In the genomic region with DNA sequence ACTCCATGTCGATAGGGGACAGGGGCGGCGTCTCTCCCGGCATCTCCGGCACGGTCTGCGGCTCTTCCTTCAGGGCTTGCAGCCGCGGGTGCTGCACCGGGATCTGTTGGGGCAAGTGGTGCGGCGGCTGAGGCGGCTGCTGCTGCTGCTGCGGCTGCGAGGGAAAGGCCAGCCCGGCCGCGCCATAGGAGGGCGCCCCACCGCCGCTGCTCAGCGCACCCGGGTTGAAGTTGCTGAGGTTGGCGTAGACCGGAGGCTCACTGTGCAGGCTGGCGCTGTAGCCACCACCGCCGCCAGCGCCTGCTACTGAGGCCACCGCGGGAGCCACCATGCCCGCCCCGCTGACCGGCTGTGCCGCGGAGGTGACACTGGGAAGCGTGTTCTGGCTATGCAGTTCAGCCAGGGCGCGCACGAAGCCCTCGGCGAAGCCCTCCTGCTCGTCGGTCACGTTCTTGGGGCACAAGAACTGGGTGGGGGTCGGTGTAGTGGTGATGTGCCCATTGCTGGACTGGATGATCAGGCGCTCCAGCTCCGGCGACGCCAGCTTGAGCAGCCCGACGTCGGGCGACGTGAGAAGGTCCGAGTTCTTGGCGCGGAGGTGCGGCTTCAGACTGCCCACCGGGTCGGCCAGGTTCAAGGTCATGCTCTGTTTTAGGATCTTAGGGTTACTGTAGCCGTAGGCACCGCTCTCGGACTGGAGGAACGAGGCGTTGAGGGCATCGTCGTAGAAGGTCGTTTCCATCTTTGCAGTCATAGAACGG, we compare ENCODE assay signal across 7 mouse cellular contexts. TPM values are rescaled to one million over a fixed set of nuclear protein-coding genes. Genes with fewer than 3 reads are reported as not detected.
DNase-seq lines count a peak whose midpoint lies in the region; ATAC-seq lines count a peak whose summit lies in the region.

No protein-coding gene starts in this region.

- DNase-seq in adrenal gland, adult 8-10 months: peak; percentile 59
- peak; percentile 82 for DNase-seq in heart, embryonic 10.5 days (ENCODE audit: low spot score)
- DNase-seq in spleen, postnatal 14 days (ENCODE audit: low spot score in 2 of 2): peak; percentile 52 to 66

- no peaks in the 10 kb centered on the region for H3K27me3 ChIP-seq in embryonic facial prominence, embryonic 12.5 days
- H3K27me3 ChIP-seq in heart, embryonic 10.5 days (ENCODE audit: insufficient read depth, poor library complexity, severe bottlenecking): no peaks in the 10 kb centered on the region
- H3K27me3 ChIP-seq in kidney, embryonic 15.5 days: no peaks in the 10 kb centered on the region
- H3K27me3 ChIP-seq in limb, embryonic 15.5 days: no peaks in the 10 kb centered on the region
- no peaks in the 10 kb centered on the region for H3K27me3 ChIP-seq in midbrain, embryonic 16.5 days (ENCODE audit: control insufficient read depth, insufficient read depth, low read depth, low read length)

- H3K9me3 ChIP-seq in embryonic facial prominence, embryonic 12.5 days: no peaks in the 10 kb centered on the region
- no peaks in the 10 kb centered on the region for H3K9me3 ChIP-seq in heart, embryonic 10.5 days
- no peaks in the 10 kb centered on the region for H3K9me3 ChIP-seq in kidney, embryonic 15.5 days (replicated peaks)
- H3K9me3 ChIP-seq in limb, embryonic 15.5 days: no peaks in the 10 kb centered on the region
- no peaks in the 10 kb centered on the region for H3K9me3 ChIP-seq in midbrain, embryonic 16.5 days (replicated peaks; ENCODE audit: control insufficient read depth, low read length, poor library complexity, severe bottlenecking)

- peak overlapping the region; percentile 86 for H3K9ac ChIP-seq in embryonic facial prominence, embryonic 12.5 days
- peak overlapping the region; percentile 92 for H3K9ac ChIP-seq in kidney, embryonic 15.5 days
- peak overlapping the region; percentile 83 for H3K9ac ChIP-seq in limb, embryonic 15.5 days
- H3K9ac ChIP-seq in midbrain, embryonic 16.5 days (ENCODE audit: low read depth, low read length): peak overlapping the region; percentile 87

- ATAC-seq in embryonic facial prominence, embryonic 12.5 days (ENCODE audit: insufficient number of reproducible peaks, insufficient read depth, low FRiP score, low TSS enrichment): no peak
- peak; percentile 16 for ATAC-seq in kidney, embryonic 15.5 days (replicated peaks; ENCODE audit: low FRiP score)
- no peak for ATAC-seq in limb, embryonic 15.5 days (ENCODE audit: insufficient number of reproducible peaks, low FRiP score, low TSS enrichment, low read depth)
- peak; percentile 10; the same call in 1 of the 2 replicates for ATAC-seq in midbrain, embryonic 16.5 days

- H3K27ac ChIP-seq in embryonic facial prominence, embryonic 12.5 days: peak overlapping the region; percentile 99
- peak overlapping the region; percentile 97 for H3K27ac ChIP-seq in heart, embryonic 10.5 days
- peak overlapping the region; percentile 99 for H3K27ac ChIP-seq in kidney, embryonic 15.5 days
- peak overlapping the region; percentile 96 for H3K27ac ChIP-seq in limb, embryonic 15.5 days
- peak overlapping the region; percentile 95 for H3K27ac ChIP-seq in midbrain, embryonic 16.5 days (ENCODE audit: low read length)

- H3K36me3 ChIP-seq in embryonic facial prominence, embryonic 12.5 days: no peaks in the 10 kb centered on the region
- H3K36me3 ChIP-seq in heart, embryonic 10.5 days: peaks cover 2% of the 10 kb centered on the region; the same call in 1 of the 2 replicates
- no peaks in the 10 kb centered on the region for H3K36me3 ChIP-seq in kidney, embryonic 15.5 days
- H3K36me3 ChIP-seq in limb, embryonic 15.5 days: no peaks in the 10 kb centered on the region
- H3K36me3 ChIP-seq in midbrain, embryonic 16.5 days (ENCODE audit: control insufficient read depth, insufficient read depth, low read length): no peaks in the 10 kb centered on the region

- H3K4me3 ChIP-seq in embryonic facial prominence, embryonic 12.5 days: peak overlapping the region; percentile 69
- H3K4me3 ChIP-seq in heart, embryonic 10.5 days: peak overlapping the region; percentile 91
- peak overlapping the region; percentile 65 for H3K4me3 ChIP-seq in kidney, embryonic 15.5 days (replicated peaks)
- H3K4me3 ChIP-seq in limb, embryonic 15.5 days: peak overlapping the region; percentile 79
- H3K4me3 ChIP-seq in midbrain, embryonic 16.5 days (ENCODE audit: low read depth, low read length): peak overlapping the region; percentile 77

- peaks cover 16% of the 10 kb centered on the region for H3K4me1 ChIP-seq in embryonic facial prominence, embryonic 12.5 days
- H3K4me1 ChIP-seq in heart, embryonic 10.5 days: peaks cover 12% of the 10 kb centered on the region
- peaks cover 34% of the 10 kb centered on the region for H3K4me1 ChIP-seq in kidney, embryonic 15.5 days
- peaks cover 30% of the 10 kb centered on the region for H3K4me1 ChIP-seq in limb, embryonic 15.5 days
- peaks cover 24% of the 10 kb centered on the region for H3K4me1 ChIP-seq in midbrain, embryonic 16.5 days (ENCODE audit: control insufficient read depth, insufficient read depth, low read length)

- H3K4me2 ChIP-seq in embryonic facial prominence, embryonic 12.5 days (replicated peaks): peak overlapping the region; percentile 93
- peak overlapping the region; percentile 87 for H3K4me2 ChIP-seq in kidney, embryonic 15.5 days
- peak overlapping the region; percentile 86 for H3K4me2 ChIP-seq in limb, embryonic 15.5 days
- H3K4me2 ChIP-seq in midbrain, embryonic 16.5 days (ENCODE audit: low read length): peak overlapping the region; percentile 86

- WGBS in embryonic facial prominence, embryonic 12.5 days: under 1% methylated on average over 69 of the region's 70 CpGs
- WGBS in heart, embryonic 10.5 days: under 1% methylated on average over 70 of the region's 70 CpGs
- WGBS in kidney, embryonic 15.5 days: under 1% methylated on average over 70 of the region's 70 CpGs
- under 1% methylated on average over 64 of the region's 70 CpGs for WGBS in limb, embryonic 15.5 days
- under 1% methylated on average over 70 of the region's 70 CpGs for WGBS in midbrain, embryonic 16.5 days

RNA-seq across cellular contexts. Expression of a gene that starts 1.3 kb away (rescaled TPM):
- 100 to 1,000 TPM; 127 to 531 (median 331) TPM for total RNA-seq in adrenal gland, adult 8-10 months (2022)
- 112 and 118 TPM in 2 replicates for polyA plus RNA-seq in embryonic facial prominence, embryonic 12.5 days (2016; fragmentation: Nextera tagmentation; extraction: Ambion mirVana)
- 75.7 and 76.6 TPM in 2 replicates for polyA plus RNA-seq in heart, embryonic 10.5 days (2016; fragmentation: Nextera tagmentation; extraction: Ambion mirVana)
- 66.0 and 70.1 TPM in 2 replicates for polyA plus RNA-seq in kidney, embryonic 15.5 days (2015; fragmentation: Nextera tagmentation; extraction: Ambion mirVana)
- 109 and 112 TPM in 2 replicates for polyA plus RNA-seq in limb, embryonic 15.5 days (2015; fragmentation: Nextera tagmentation; extraction: Ambion mirVana)
- polyA plus RNA-seq in midbrain, embryonic 16.5 days (2015; fragmentation: Nextera tagmentation; extraction: Ambion mirVana): 49.3 and 54.0 TPM in 2 replicates

Comparison
In these comparisons a context has a peak if more than half of its experiments do, and no peak if none do; other contexts are left out.
1. ATAC-seq: peak in kidney, embryonic 15.5 days (single experiment) and midbrain, embryonic 16.5 days (single experiment); none in embryonic facial prominence, embryonic 12.5 days (single experiment) and limb, embryonic 15.5 days (single experiment).
2. Peak in every context shown above with its lines, with median percentiles within 50 percentile points of each other: DNase-seq, H3K27ac ChIP-seq, H3K4me2 ChIP-seq, H3K4me3 ChIP-seq and H3K9ac ChIP-seq.